Mouse (Mus musculus) midbrain, postnatal 0 days (tissue): ENCODE results near the gene Trim33. TPM values are rescaled to one million over a fixed set of nuclear protein-coding genes. Genes with fewer than 3 reads are reported as not detected.

Experiments
- ATAC-seq: fragments of 200-750 bp; cut with Nextera tagmentation; 2 replicates; pipeline ENCODE4 v1.8.0; 2017; ENCODE audit warnings: moderate number of reproducible peaks, mild to moderate bottlenecking, moderate TSS enrichment, moderate library complexity; ENCODE audit not compliant: low FRiP score
- DNase-seq: peaks from one replicate; pipeline ENCODE4 v3.0.0-alpha.2; 2015; ENCODE audit warnings: low spot score
- H3K27ac ChIP-seq: fragments of 300-500 bp; sonication (generic); 2 replicates; pipeline ENCODE4 v1.5.1; 2014; ENCODE audit warnings: low read depth, mild to moderate bottlenecking, low read length, mixed read lengths
- H3K27me3 ChIP-seq: fragments of 300-500 bp; sonication (generic); 2 replicates; pipeline ENCODE4 v1.6.1; 2014; ENCODE audit warnings: low read length, control low read depth, mixed read lengths; ENCODE audit not compliant: insufficient read depth
- H3K36me3 ChIP-seq: fragments of 300-500 bp; sonication (generic); 2 replicates; pipeline ENCODE4 v1.6.1; 2014; ENCODE audit warnings: low read length, control low read depth, mixed read lengths; ENCODE audit not compliant: insufficient read depth
- H3K4me1 ChIP-seq: fragments of 300-500 bp; sonication (generic); 2 replicates; pipeline ENCODE4 v1.6.1; 2014; ENCODE audit warnings: mild to moderate bottlenecking, control low read depth, antibody characterized with exemption, low read length, mixed read lengths; ENCODE audit not compliant: insufficient read depth
- H3K4me2 ChIP-seq: fragments of 300-500 bp; sonication (generic); 2 replicates; pipeline ENCODE4 v1.6.1; 2014; ENCODE audit warnings: low read depth, mild to moderate bottlenecking, low read length, mixed read lengths; ENCODE audit not compliant: poor library complexity, severe bottlenecking
- H3K4me3 ChIP-seq: fragments of 300-500 bp; sonication (generic); 2 replicates; pipeline ENCODE4 v1.5.1; 2014; ENCODE audit warnings: low read depth, mild to moderate bottlenecking, low read length, moderate library complexity
- H3K9ac ChIP-seq: fragments of 300-500 bp; sonication (generic); replicated peaks from 2 replicates; pipeline ENCODE4 v1.6.1; 2014; ENCODE audit warnings: mild to moderate bottlenecking, low read length, moderate library complexity, mixed read lengths; ENCODE audit not compliant: poor library complexity, severe bottlenecking
- H3K9me3 ChIP-seq: fragments of 300-500 bp; sonication (generic); 2 replicates; pipeline ENCODE4 v1.6.1; 2016; ENCODE audit warnings: low read length, control low read depth
- CTCF ChIP-seq: IDR thresholded peaks from 2 replicates; pipeline ENCODE4 v1.5.1; 2016; ENCODE audit warnings: antibody characterized with exemption, mild to moderate bottlenecking
- WGBS: fragments of 180-500 bp; shearing (Covaris S2); extraction: QIAGEN DNeasy Blood & Tissue Kit; methylation state at CpG from one replicate; pipeline ENCODE4 v1.1.7; 2014; 5-methylcytosine and 5-hydroxymethylcytosine counted together
- polyA plus RNA-seq: library from polyadenylated mRNA; unstranded; fragments of >200 nt; fragmentation: Nextera tagmentation; extraction: Ambion mirVana; gene quantifications from 2 replicates; pipeline ENCODE4 v1.2.1, GENCODE M21; 2015
- total RNA-seq: library from RNA; depleted of rRNA; stranded (reverse); fragments of >200 nt; gene quantifications from 2 replicates; pipeline ENCODE4 v1.2.3, GENCODE M21; 2014

Gene Trim33
- total and polyA plus RNA-seq, 2 experiments from 2014 or later: 20.9 to 64.3 TPM

- DNase-seq (no peak), ATAC-seq (no peak)
- no peak overlapping the region for H3K4me2 ChIP-seq
- H3K27ac ChIP-seq: no peak overlapping the region
- TF ChIP-seq CTCF: no peak
- H3K4me1 ChIP-seq: no peaks in the 10 kb centered on the region
- no peak overlapping the region for H3K9ac ChIP-seq
- H3K4me3 ChIP-seq: no peak overlapping the region
- H3K27me3 ChIP-seq: no peaks in the 10 kb centered on the region
- no peaks in the 10 kb centered on the region for H3K9me3 ChIP-seq
- H3K36me3 ChIP-seq: peaks cover 5% of the 10 kb centered on the region; the same call in 1 of the 2 replicates
Observed at GRCm38 (mm10) chr3:103314291-103314690, 35.2 kb downstream of the Trim33 start.

- H3K4me2 ChIP-seq: no peak overlapping the region
- H3K27ac ChIP-seq: no peak overlapping the region
- no peaks in the 10 kb centered on the region for H3K4me1 ChIP-seq
- no peak for TF ChIP-seq CTCF
- H3K36me3 ChIP-seq: peaks cover 12% of the 10 kb centered on the region
- no peak for ATAC-seq
- H3K9me3 ChIP-seq: no peaks in the 10 kb centered on the region
- no peaks in the 10 kb centered on the region for H3K27me3 ChIP-seq
- no peak overlapping the region for H3K4me3 ChIP-seq
- WGBS: 46% methylated on average over 1 of the region's 1 CpGs
- H3K9ac ChIP-seq: no peak overlapping the region
- DNase-seq: no peak
Observed at GRCm38 (mm10) chr3:103335371-103335770, 56.3 kb downstream of the Trim33 start.

GRCm38 (mm10) chr3:103346658-103347057 is 67.6 kb downstream of the Trim33 start:
- Histone ChIP-seq H3K36me3 (peaks cover 21% of the 10 kb centered on the region; the same call in 1 of the 2 replicates), H3K9me3 (no peaks in the 10 kb centered on the region), H3K4me2 (no peak overlapping the region), H3K4me3 (no peak overlapping the region), H3K9ac (no peak overlapping the region), H3K27me3 (no peaks in the 10 kb centered on the region), H3K27ac (no peak overlapping the region), H3K4me1 (no peaks in the 10 kb centered on the region)
- TF ChIP-seq CTCF: no peak
- WGBS: 91% methylated on average over 2 of the region's 2 CpGs
- ATAC-seq (no peak), DNase-seq (no peak)

DNA sequence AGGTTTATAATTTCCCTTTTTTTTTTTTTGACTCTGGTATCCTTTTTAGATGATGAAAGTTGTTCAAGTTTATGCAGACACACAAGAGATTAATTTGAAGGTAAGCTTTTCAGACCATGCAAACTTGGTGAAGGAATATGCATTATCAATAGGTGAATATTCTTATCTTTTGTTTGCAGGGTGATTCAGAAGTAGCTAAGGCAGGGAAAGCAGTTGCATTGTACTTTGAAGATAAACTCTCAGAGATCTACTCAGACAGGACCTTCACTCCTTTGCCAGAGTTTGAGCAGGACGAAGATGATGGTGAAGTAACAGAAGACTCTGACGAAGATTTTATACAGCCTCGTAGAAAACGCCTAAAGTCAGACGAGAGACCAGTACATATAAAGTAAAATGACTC is 74.4 kb downstream of the Trim33 start:
- ATAC-seq: no peak
- H3K9me3 ChIP-seq: no peaks in the 10 kb centered on the region
- H3K27ac ChIP-seq: no peak overlapping the region
- no peak overlapping the region for H3K9ac ChIP-seq
- H3K36me3 ChIP-seq: peaks cover 6% of the 10 kb centered on the region
- WGBS: 96% methylated on average over 5 of the region's 5 CpGs
- TF ChIP-seq CTCF: no peak
- DNase-seq: no peak
- no peaks in the 10 kb centered on the region for H3K4me1 ChIP-seq
- no peak overlapping the region for H3K4me3 ChIP-seq
- no peak overlapping the region for H3K4me2 ChIP-seq
- no peaks in the 10 kb centered on the region for H3K27me3 ChIP-seq

DNA sequence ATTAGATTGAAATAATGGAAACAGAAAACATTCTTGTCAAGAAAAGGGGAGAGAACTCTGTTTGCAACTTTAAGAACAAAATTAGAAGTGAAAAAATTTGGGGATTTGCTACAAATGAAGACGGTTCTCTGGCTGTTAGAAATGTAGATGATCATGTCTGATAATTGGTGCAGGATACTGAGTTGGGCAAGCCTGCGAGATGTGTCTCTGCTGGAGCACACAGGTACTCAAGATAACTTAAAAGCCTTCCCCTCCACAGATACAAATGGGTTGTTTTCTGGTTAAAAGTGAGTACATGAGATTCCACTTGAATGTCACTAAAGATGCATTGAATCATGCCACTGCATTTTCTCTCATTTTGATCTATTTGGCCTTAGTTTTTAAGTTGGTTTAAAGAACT is 74.9 kb downstream of the Trim33 start:
- DNase-seq (no peak), ATAC-seq (no peak)
- Histone ChIP-seq H3K9ac (no peak overlapping the region), H3K9me3 (no peaks in the 10 kb centered on the region), H3K4me2 (no peak overlapping the region), H3K4me3 (no peak overlapping the region), H3K27me3 (no peaks in the 10 kb centered on the region), H3K36me3 (peaks cover 4% of the 10 kb centered on the region), H3K4me1 (no peaks in the 10 kb centered on the region), H3K27ac (no peak overlapping the region)
- WGBS: 97% methylated on average over 2 of the region's 2 CpGs
- no peak for TF ChIP-seq CTCF

GRCm38 (mm10) chr3:103361150-103361549 is 82.1 kb downstream of the Trim33 start:
- no peak for ATAC-seq
- no peak overlapping the region for H3K9ac ChIP-seq
- H3K36me3 ChIP-seq: no peaks in the 10 kb centered on the region; the same call in 1 of the 2 replicates
- no peak overlapping the region for H3K4me3 ChIP-seq
- H3K27ac ChIP-seq: no peak overlapping the region
- no peak overlapping the region for H3K4me2 ChIP-seq
- H3K4me1 ChIP-seq: no peaks in the 10 kb centered on the region
- TF ChIP-seq CTCF: no peak
- no peaks in the 10 kb centered on the region for H3K27me3 ChIP-seq
- no peak for DNase-seq
- 93% methylated on average over 7 of the region's 7 CpGs for WGBS
- no peaks in the 10 kb centered on the region for H3K9me3 ChIP-seq
